Mouse (Mus musculus): ENCODE data around the gene Atp10b. TPM values are rescaled to one million over a fixed set of nuclear protein-coding genes. Genes with fewer than 3 reads are reported as not detected.
"Not testable (repeated sequence)": the region's sequence is repeated elsewhere in the genome, so short reads cannot be mapped to it uniquely, and the experiment has no call there.

Gene Atp10b
- 0.90 and 1.1 TPM in 2 replicates for polyA plus RNA-seq (2015; fragmentation: Nextera tagmentation; extraction: Ambion mirVana)

- H3K27me3 ChIP-seq (ENCODE audit: insufficient read depth, low read length): no peaks in the 10 kb centered on the region
- no peak within 1 kb of the TSS for H3K27ac ChIP-seq (ENCODE audit: low read length)
- no peaks in the 10 kb centered on the region for H3K9me3 ChIP-seq (ENCODE audit: low read length)
- no peaks in the 10 kb centered on the region for H3K36me3 ChIP-seq (ENCODE audit: insufficient read depth, low read length)
- H3K4me3 ChIP-seq (ENCODE audit: low read length): no peak within 1 kb of the TSS
- H3K4me1 ChIP-seq (ENCODE audit: insufficient read depth, low read length): no peaks in the 10 kb centered on the region
- H3K9ac ChIP-seq (replicated peaks; ENCODE audit: low read length): no peak within 1 kb of the TSS
- no peak within 1 kb of the TSS for H3K4me2 ChIP-seq (replicated peaks; ENCODE audit: low read depth, low read length)
- WGBS: 90% methylated on average over 1 of the region's 1 CpGs
- no peak for ATAC-seq (ENCODE audit: low FRiP score, low TSS enrichment)
These were observed at the start of gene Atp10b for GRCm38 (mm10) chr11:43149577-43149976. Gene Atp10b (plus strand): TSS chr11:43149877.

GRCm38 (mm10) chr11:43101357-43101756 is 48.3 kb upstream of the Atp10b start:
- Histone ChIP-seq H3K9ac (replicated peaks; ENCODE audit: low read length) (no peak overlapping the region), H3K36me3 (ENCODE audit: insufficient read depth, low read length) (no peaks in the 10 kb centered on the region), H3K4me3 (ENCODE audit: low read length) (no peak overlapping the region), H3K27ac (ENCODE audit: low read length) (no peak overlapping the region), H3K9me3 (ENCODE audit: low read length) (no peaks in the 10 kb centered on the region), H3K4me1 (ENCODE audit: insufficient read depth, low read length) (no peaks in the 10 kb centered on the region), H3K27me3 (ENCODE audit: insufficient read depth, low read length) (no peaks in the 10 kb centered on the region), H3K4me2 (replicated peaks; ENCODE audit: low read depth, low read length) (no peak overlapping the region)
- no peak for ATAC-seq (ENCODE audit: low FRiP score, low TSS enrichment)
- WGBS: 48% methylated on average over 1 of the region's 1 CpGs

- WGBS: 84% methylated on average over 4 of the region's 4 CpGs
- Histone ChIP-seq H3K4me3 (ENCODE audit: low read length) (no peak overlapping the region), H3K27me3 (ENCODE audit: insufficient read depth, low read length) (no peaks in the 10 kb centered on the region), H3K9ac (replicated peaks; ENCODE audit: low read length) (no peak overlapping the region), H3K4me1 (ENCODE audit: insufficient read depth, low read length) (no peaks in the 10 kb centered on the region), H3K36me3 (ENCODE audit: insufficient read depth, low read length) (no peaks in the 10 kb centered on the region), H3K9me3 (ENCODE audit: low read length) (no peaks in the 10 kb centered on the region), H3K27ac (ENCODE audit: low read length) (no peak overlapping the region), H3K4me2 (replicated peaks; ENCODE audit: low read depth, low read length) (no peak overlapping the region)
- ATAC-seq (ENCODE audit: low FRiP score, low TSS enrichment): no peak
These were observed 23.7 kb upstream of the Atp10b start for GRCm38 (mm10) chr11:43125908-43126477.

DNA sequence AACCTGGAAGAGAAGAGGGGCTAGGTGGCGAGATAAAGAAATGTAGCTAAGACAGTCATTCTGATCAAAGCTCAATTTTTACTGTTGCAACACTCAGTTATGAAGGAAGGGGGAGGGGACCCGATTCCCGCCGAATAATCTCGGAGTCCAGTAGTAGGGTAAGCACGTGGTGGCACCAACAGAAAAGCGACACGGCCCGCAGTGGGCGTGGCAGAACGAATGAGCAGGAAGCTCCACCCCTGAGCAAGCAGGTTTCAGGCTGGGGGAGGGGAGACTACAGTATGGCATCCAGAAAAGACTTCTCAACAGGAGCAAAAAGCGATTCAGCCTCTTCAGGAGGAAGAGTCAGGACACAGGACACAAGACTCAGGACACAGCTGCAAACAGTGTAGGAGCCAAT is 23.1 kb upstream of the Atp10b start:
- not testable (repeated sequence) for H3K27ac ChIP-seq (ENCODE audit: low read length); H3K36me3 ChIP-seq (ENCODE audit: insufficient read depth, low read length); H3K9ac ChIP-seq (replicated peaks; ENCODE audit: low read length); H3K4me1 ChIP-seq (ENCODE audit: insufficient read depth, low read length); H3K4me2 ChIP-seq (replicated peaks; ENCODE audit: low read depth, low read length); H3K9me3 ChIP-seq (ENCODE audit: low read length); ATAC-seq (ENCODE audit: low FRiP score, low TSS enrichment); H3K27me3 ChIP-seq (ENCODE audit: insufficient read depth, low read length); H3K4me3 ChIP-seq (ENCODE audit: low read length)
- WGBS: 79% methylated on average over 11 of the region's 12 CpGs

DNA sequence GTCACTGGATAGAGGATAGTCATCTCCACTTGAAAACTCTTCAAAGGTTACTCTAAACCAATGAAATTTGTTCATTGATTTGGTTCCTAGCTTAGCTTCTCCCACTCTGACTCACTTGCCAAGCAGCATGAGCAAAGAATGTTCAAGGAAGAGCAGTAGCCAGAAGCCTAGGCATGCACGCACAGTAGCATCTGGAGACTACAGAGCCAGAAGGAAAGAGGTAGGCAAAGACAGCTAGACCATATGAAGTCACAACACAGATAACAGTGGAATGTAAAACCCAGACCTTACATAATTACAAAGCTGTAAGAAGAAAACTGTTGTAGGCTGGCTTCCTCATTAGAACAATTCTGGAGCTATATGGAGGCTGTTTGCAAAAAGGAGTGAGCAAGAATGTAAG is 8.4 kb upstream of the Atp10b start:
- WGBS: 94% methylated on average over 1 of the region's 1 CpGs
- no peak overlapping the region for H3K27ac ChIP-seq (ENCODE audit: low read length)
- no peak overlapping the region for H3K4me3 ChIP-seq (ENCODE audit: low read length)
- no peaks in the 10 kb centered on the region for H3K4me1 ChIP-seq (ENCODE audit: insufficient read depth, low read length)
- no peak for ATAC-seq (ENCODE audit: low FRiP score, low TSS enrichment)
- H3K27me3 ChIP-seq (ENCODE audit: insufficient read depth, low read length): no peaks in the 10 kb centered on the region
- no peak overlapping the region for H3K9ac ChIP-seq (replicated peaks; ENCODE audit: low read length)
- no peak overlapping the region for H3K4me2 ChIP-seq (replicated peaks; ENCODE audit: low read depth, low read length)
- no peaks in the 10 kb centered on the region for H3K9me3 ChIP-seq (ENCODE audit: low read length)
- no peaks in the 10 kb centered on the region for H3K36me3 ChIP-seq (ENCODE audit: insufficient read depth, low read length)

DNA sequence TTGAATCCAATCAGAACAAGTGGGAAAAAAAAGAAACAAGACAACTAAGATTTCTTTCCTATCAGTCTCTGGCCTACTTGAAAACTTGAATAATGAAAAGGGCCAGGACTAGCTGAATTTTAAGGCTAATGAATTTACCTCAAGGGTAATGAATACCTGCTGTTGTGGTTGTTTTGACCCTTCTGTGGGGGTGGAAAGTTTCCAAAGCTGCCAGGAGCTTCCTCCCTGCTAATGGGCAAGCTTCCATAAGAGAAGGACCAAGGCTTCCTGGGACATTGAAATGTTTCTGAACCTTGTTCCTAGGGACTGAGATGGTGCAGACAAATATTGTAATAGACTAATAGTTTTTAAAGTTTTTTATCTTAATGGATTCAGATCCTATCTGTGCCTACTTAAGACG is 6.9 kb upstream of the Atp10b start:
- Histone ChIP-seq H3K4me2 (replicated peaks; ENCODE audit: low read depth, low read length) (no peak overlapping the region), H3K4me3 (ENCODE audit: low read length) (no peak overlapping the region), H3K27ac (ENCODE audit: low read length) (no peak overlapping the region), H3K9ac (replicated peaks; ENCODE audit: low read length) (no peak overlapping the region), H3K4me1 (ENCODE audit: insufficient read depth, low read length) (no peaks in the 10 kb centered on the region), H3K27me3 (ENCODE audit: insufficient read depth, low read length) (no peaks in the 10 kb centered on the region), H3K9me3 (ENCODE audit: low read length) (no peaks in the 10 kb centered on the region), H3K36me3 (ENCODE audit: insufficient read depth, low read length) (no peaks in the 10 kb centered on the region)
- 77% methylated on average over 1 of the region's 1 CpGs for WGBS
- no peak for ATAC-seq (ENCODE audit: low FRiP score, low TSS enrichment)

DNA sequence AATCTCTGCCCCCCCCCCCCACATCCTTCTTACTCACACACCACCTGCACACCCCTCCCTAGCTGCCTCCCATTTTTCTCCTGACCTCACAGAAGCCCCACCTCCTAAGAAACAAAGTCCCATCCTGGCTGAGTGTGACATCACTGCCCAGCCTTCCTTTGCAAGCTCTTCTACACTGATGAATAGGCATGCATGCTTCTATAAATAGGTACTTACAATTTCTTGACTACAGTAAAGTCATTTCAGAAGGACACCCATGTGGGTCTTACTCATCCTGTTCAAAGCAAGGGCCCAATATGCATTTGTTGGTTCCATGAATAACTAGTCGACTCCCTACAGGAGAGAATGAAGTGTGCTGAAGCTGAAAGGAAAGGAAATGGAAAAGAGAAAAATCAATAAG is 5.5 kb upstream of the Atp10b start:
- H3K4me1 ChIP-seq (ENCODE audit: insufficient read depth, low read length): no peaks in the 10 kb centered on the region
- H3K9me3 ChIP-seq (ENCODE audit: low read length): no peaks in the 10 kb centered on the region
- no peak overlapping the region for H3K4me2 ChIP-seq (replicated peaks; ENCODE audit: low read depth, low read length)
- no peak overlapping the region for H3K9ac ChIP-seq (replicated peaks; ENCODE audit: low read length)
- no peak for ATAC-seq (ENCODE audit: low FRiP score, low TSS enrichment)
- H3K36me3 ChIP-seq (ENCODE audit: insufficient read depth, low read length): no peaks in the 10 kb centered on the region
- no peak overlapping the region for H3K4me3 ChIP-seq (ENCODE audit: low read length)
- no peak overlapping the region for H3K27ac ChIP-seq (ENCODE audit: low read length)
- 84% methylated on average over 1 of the region's 1 CpGs for WGBS
- no peaks in the 10 kb centered on the region for H3K27me3 ChIP-seq (ENCODE audit: insufficient read depth, low read length)

DNA sequence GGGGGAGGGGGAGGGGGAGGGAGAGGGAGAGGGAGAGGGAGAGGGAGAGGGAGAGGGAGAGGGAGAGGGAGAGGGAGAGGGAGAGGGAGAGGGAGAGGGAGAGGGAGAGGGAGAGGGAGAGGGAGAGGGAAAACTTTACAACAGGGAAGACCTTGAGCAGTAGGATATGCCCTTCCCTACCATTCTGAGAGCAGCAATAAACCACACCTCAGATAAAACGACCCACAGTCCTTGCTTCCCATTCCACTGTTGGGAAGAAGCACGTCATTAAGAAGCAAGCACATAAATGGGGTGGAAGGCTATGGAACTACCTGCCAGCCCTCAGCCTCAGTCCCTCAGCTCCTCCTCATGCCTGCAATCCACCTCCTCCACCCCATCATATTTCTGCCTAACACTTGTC is 4.8 kb upstream of the Atp10b start:
- not testable (repeated sequence) for ATAC-seq (ENCODE audit: low FRiP score, low TSS enrichment); H3K27ac ChIP-seq (ENCODE audit: low read length); H3K4me2 ChIP-seq (replicated peaks; ENCODE audit: low read depth, low read length); H3K9me3 ChIP-seq (ENCODE audit: low read length); H3K36me3 ChIP-seq (ENCODE audit: insufficient read depth, low read length); H3K27me3 ChIP-seq (ENCODE audit: insufficient read depth, low read length); H3K4me3 ChIP-seq (ENCODE audit: low read length); H3K4me1 ChIP-seq (ENCODE audit: insufficient read depth, low read length); H3K9ac ChIP-seq (replicated peaks; ENCODE audit: low read length)
- WGBS: 28% methylated on average over 2 of the region's 2 CpGs

DNA sequence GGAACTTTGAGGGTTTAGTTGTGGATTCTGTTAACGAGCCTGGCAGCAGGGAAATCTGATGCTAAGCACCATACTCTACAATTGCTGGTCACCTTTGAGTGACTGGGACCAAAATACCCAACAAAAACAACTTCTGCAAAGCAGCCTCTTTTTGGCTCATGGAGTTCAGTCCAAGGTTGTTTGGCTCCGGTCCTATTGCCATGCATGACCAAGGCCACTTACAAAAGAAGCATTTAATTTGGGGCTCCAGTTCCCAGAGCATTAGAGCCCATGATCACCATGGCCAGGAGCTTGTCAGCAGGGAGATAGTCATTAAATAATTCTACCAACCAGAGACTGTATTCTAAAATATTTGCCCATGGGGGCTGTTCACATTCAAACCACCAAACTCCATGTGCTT is 2.3 kb upstream of the Atp10b start:
- no peaks in the 10 kb centered on the region for H3K27me3 ChIP-seq (ENCODE audit: insufficient read depth, low read length)
- H3K4me1 ChIP-seq (ENCODE audit: insufficient read depth, low read length): no peaks in the 10 kb centered on the region
- H3K27ac ChIP-seq (ENCODE audit: low read length): no peak overlapping the region
- no peaks in the 10 kb centered on the region for H3K36me3 ChIP-seq (ENCODE audit: insufficient read depth, low read length)
- H3K9me3 ChIP-seq (ENCODE audit: low read length): no peaks in the 10 kb centered on the region
- H3K4me2 ChIP-seq (replicated peaks; ENCODE audit: low read depth, low read length): no peak overlapping the region
- ATAC-seq (ENCODE audit: low FRiP score, low TSS enrichment): no peak
- WGBS: 47% methylated on average over 2 of the region's 2 CpGs
- no peak overlapping the region for H3K9ac ChIP-seq (replicated peaks; ENCODE audit: low read length)
- H3K4me3 ChIP-seq (ENCODE audit: low read length): no peak overlapping the region

DNA sequence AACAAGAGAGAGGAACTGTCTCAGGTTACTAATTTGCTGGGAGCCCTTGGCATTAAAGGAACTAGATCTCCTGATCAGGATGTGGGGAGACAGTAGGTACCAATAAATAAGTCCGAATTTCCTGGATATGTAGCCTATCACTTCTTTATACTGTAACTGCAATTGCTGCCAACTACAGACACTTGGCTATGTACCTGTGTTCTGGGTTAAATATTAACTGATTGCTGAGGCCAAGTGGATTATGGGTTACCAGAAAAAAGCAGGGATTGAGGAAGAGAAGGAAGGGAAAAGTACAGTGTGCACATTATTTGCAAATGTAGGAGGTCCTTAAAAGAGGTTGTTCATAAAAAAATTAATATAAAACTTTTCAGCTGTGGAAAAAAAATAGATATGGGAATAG is 1.3 kb upstream of the Atp10b start:
- H3K36me3 ChIP-seq (ENCODE audit: insufficient read depth, low read length): no peaks in the 10 kb centered on the region
- no peaks in the 10 kb centered on the region for H3K9me3 ChIP-seq (ENCODE audit: low read length)
- H3K27me3 ChIP-seq (ENCODE audit: insufficient read depth, low read length): no peaks in the 10 kb centered on the region
- H3K9ac ChIP-seq (replicated peaks; ENCODE audit: low read length): no peak overlapping the region
- H3K4me1 ChIP-seq (ENCODE audit: insufficient read depth, low read length): no peaks in the 10 kb centered on the region
- H3K4me3 ChIP-seq (ENCODE audit: low read length): no peak overlapping the region
- H3K27ac ChIP-seq (ENCODE audit: low read length): no peak overlapping the region
- peak; percentile 54; the same call in 1 of the 2 replicates for ATAC-seq (ENCODE audit: low FRiP score, low TSS enrichment)
- WGBS: 64% methylated on average over 1 of the region's 1 CpGs
- no peak overlapping the region for H3K4me2 ChIP-seq (replicated peaks; ENCODE audit: low read depth, low read length)

Measured in kidney, embryonic 16.5 days (tissue).